In genomic region chr15:91609713-91610112, GRCm38 (mm10) we compare ENCODE assay signal across 8 mouse cellular contexts. TPM values are rescaled to one million over a fixed set of nuclear protein-coding genes. Genes with fewer than 3 reads are reported as not detected.
DNase-seq lines count a peak whose midpoint lies in the region; ATAC-seq lines count a peak whose summit lies in the region.

No protein-coding gene starts in this region.

- no peak overlapping the region for H3K9ac ChIP-seq in kidney, embryonic 15.5 days
- no peak overlapping the region for H3K9ac ChIP-seq in lung, embryonic 16.5 days (ENCODE audit: low read length)

- WGBS in kidney, embryonic 15.5 days = 24% methylated on average over 8 of the region's 8 CpGs
- 22% methylated on average over 8 of the region's 8 CpGs for WGBS in lung, embryonic 16.5 days

- DNase-seq in left cerebral cortex, adult 18-20 months (ENCODE audit: low spot score in 2 of 2) = peak; percentile 66 to 81
- no peak for DNase-seq in left cerebral cortex, adult 11 months (ENCODE audit: low spot score)
- DNase-seq in adrenal gland, postnatal 10 days = peak; percentile 85
- peak; percentile 85 for DNase-seq in embryo, embryonic 11 days
- DNase-seq in spleen, adult 12 weeks (ENCODE audit: low spot score) = peak; percentile 24
- no peak for DNase-seq in MN1 (ENCODE audit: low spot score)

- H3K27ac ChIP-seq in kidney, embryonic 15.5 days = no peak overlapping the region
- no peak overlapping the region for H3K27ac ChIP-seq in lung, embryonic 16.5 days (ENCODE audit: low read length)

- no peaks in the 10 kb centered on the region for H3K27me3 ChIP-seq in kidney, embryonic 15.5 days
- no peaks in the 10 kb centered on the region for H3K27me3 ChIP-seq in lung, embryonic 16.5 days (ENCODE audit: control insufficient read depth, insufficient read depth, low read depth, low read length)

- peak; percentile 76; the same call in 1 of the 2 replicates for ATAC-seq in kidney, embryonic 15.5 days (replicated peaks; ENCODE audit: low FRiP score)
- ATAC-seq in lung, embryonic 16.5 days (ENCODE audit: low read depth) = peak; percentile 62; the same call in 1 of the 2 replicates

- H3K4me3 ChIP-seq in kidney, embryonic 15.5 days (replicated peaks) = no peak overlapping the region
- no peak overlapping the region for H3K4me3 ChIP-seq in lung, embryonic 16.5 days (ENCODE audit: low read length)

- H3K9me3 ChIP-seq in kidney, embryonic 15.5 days (replicated peaks) = no peaks in the 10 kb centered on the region
- no peaks in the 10 kb centered on the region for H3K9me3 ChIP-seq in lung, embryonic 16.5 days (ENCODE audit: control insufficient read depth, low read length)

- H3K4me1 ChIP-seq in kidney, embryonic 15.5 days = no peaks in the 10 kb centered on the region
- H3K4me1 ChIP-seq in lung, embryonic 16.5 days (replicated peaks; ENCODE audit: control insufficient read depth, insufficient read depth, low read length) = no peaks in the 10 kb centered on the region

- no peaks in the 10 kb centered on the region for H3K36me3 ChIP-seq in kidney, embryonic 15.5 days
- no peaks in the 10 kb centered on the region for H3K36me3 ChIP-seq in lung, embryonic 16.5 days (ENCODE audit: control insufficient read depth, insufficient read depth, low read length)

- no peak overlapping the region for H3K4me2 ChIP-seq in kidney, embryonic 15.5 days
- H3K4me2 ChIP-seq in lung, embryonic 16.5 days (ENCODE audit: low read depth, low read length) = no peak overlapping the region

RNA-seq across cellular contexts. Expression of gene Slc2a13, which starts 36.7 kb away (rescaled TPM):
- total RNA-seq in left cerebral cortex, adult 18-20 months (2021) = 100 to 1,000 TPM; 108 to 112 TPM
- total RNA-seq in adrenal gland, postnatal 10 days (2021) = 1 to 10 TPM; 4.5 to 5.3 TPM
- 1.8 and 2.1 TPM in 2 replicates for polyA plus RNA-seq in kidney, embryonic 15.5 days (2015; fragmentation: Nextera tagmentation; extraction: Ambion mirVana)
- polyA plus RNA-seq in lung, embryonic 16.5 days (2015; fragmentation: Nextera tagmentation; extraction: Ambion mirVana) = 1.2 and 1.9 TPM in 2 replicates

Comparison
In these comparisons a context has a peak if more than half of its experiments do, and no peak if none do; other contexts are left out.
1. DNase-seq: peak in left cerebral cortex, adult 18-20 months (2 of 2), adrenal gland, postnatal 10 days (single experiment), embryo, embryonic 11 days (single experiment) and spleen, adult 12 weeks (single experiment); none in left cerebral cortex, adult 11 months (single experiment) and MN1 (single experiment).
2. RNA of gene Slc2a13, which starts 36.7 kb away (total RNA-seq): 108 to 112 TPM in left cerebral cortex, adult 18-20 months; 4.5 to 5.3 TPM in adrenal gland, postnatal 10 days; every median in the first group is over 10 times any median in the second.